Mouse (Mus musculus): ENCODE measurements around the gene Olfr1453.
"Not testable (repeated sequence)": the region's sequence is repeated elsewhere in the genome, so short reads cannot be mapped to it uniquely, and the experiment has no call there.

Gene Olfr1453

DNA sequence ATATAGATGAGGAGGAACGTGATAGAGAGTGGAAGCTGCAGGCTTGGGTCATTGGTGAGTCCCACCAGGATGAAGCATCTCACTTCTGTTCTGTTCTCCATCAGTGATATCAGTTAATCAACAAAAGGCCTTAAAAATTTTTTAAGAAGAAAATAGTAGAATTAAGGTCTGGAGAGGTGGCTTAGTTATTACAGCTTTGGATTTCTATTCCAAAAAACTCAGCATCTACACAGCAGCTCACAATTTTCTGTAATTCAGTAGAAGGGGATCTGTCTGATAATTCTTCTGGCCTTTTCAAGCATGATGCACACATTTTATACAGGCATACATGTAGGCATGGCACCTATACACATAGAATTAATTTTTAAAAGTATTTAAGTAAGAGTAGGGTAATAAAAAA lies at the start of gene Olfr1453:
Gene Olfr1453, minus strand, starts transcription at position 101 of the 400 bp plus-strand sequence.
- DNase-seq (ENCODE audit: low spot score) = no peak

DNA sequence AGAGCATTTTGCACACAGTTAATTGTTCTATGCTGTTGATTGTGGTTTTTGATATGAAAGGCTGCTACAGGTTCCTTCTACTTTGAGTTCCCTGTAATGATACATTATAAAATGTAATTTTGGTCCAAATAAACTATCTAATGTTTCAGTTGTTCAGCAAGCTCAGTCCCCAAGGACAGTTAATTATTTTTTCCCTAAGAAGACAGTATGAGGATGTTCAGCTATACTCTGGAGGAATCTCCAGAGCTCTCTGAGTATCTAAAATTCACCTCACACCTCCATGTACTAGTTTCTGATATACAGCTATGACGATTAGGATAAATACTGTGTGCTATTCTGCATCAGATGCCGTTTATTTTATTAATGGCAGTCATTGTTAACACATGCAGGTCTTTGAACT lies 32.2 kb upstream of the Olfr1453 start, which contains the start of gene Olfr1454:
Gene Olfr1454, plus strand, starts transcription at position 301 of the 400 bp plus-strand sequence.
- no peak for DNase-seq (ENCODE audit: low spot score)

DNA sequence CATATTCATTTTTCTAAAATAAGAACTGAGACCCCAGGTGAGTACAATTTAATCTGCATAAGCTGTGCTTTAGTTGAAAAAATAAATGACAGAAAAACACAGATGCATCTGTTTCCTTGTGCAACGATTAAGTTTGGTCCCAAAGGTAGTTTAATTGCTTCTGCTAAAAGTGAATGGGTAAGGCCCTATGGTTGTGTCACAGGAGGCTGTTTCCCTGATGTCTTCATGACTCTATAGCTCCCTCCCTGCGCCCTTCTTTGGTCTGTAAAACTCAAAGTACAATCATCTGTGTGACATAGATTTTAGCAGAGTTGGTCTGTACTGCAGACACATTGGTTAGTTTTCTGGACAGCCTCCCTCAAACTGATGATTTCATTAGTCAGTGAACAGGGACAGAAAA lies 33.4 kb downstream of the Olfr1453 start, which contains the start of gene Olfr1451:
Gene Olfr1451, plus strand, starts transcription at position 301 of the 400 bp plus-strand sequence.
- DNase-seq (ENCODE audit: low spot score) = no peak

DNA sequence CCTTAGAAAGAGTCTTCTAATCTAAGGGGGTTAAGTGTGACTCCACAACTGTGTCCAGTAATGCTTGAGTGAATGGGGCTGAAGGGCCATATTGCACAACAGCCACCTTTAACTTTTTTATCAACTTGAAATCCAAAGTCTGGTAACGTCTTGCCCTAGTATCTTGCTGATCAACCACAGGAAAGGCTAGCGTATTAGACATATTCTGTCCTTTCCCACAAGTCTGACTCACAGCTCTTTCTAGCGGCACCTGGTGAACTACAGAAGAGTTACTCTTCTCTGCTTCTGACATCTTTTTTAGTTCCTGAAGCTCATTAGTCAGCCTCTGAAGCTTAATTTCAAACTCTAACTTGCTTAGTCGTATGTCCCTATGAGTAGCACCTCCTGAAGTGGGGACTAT lies 35.8 kb downstream of the Olfr1453 start:
- not testable (repeated sequence) for DNase-seq (ENCODE audit: low spot score)
